Mouse (Mus musculus) forebrain, embryonic 15.5 days (tissue): ENCODE results near the gene Cfh. TPM values are rescaled to one million over a fixed set of nuclear protein-coding genes. Genes with fewer than 3 reads are reported as not detected.
"Not testable (repeated sequence)": the region's sequence is repeated elsewhere in the genome, so short reads cannot be mapped to it uniquely, and the experiment has no call there.

Experiments used
- ATAC-seq: fragments of 200-750 bp; cut with Nextera tagmentation; replicated peaks from 2 replicates; pipeline ENCODE4 v1.8.0; 2017; ENCODE audit warnings: mild to moderate bottlenecking, moderate TSS enrichment, moderate library complexity
- H3K27ac ChIP-seq: fragments of 300-500 bp; sonication (generic); replicated peaks from 2 replicates; pipeline ENCODE4 v1.5.1; 2015; ENCODE audit warnings: mild to moderate bottlenecking, inconsistent platforms
- H3K27me3 ChIP-seq: fragments of 300-500 bp; sonication (generic); 2 replicates; pipeline ENCODE4 v1.6.1; 2015; ENCODE audit warnings: inconsistent platforms
- H3K36me3 ChIP-seq: fragments of 300-500 bp; sonication (generic); 2 replicates; pipeline ENCODE4 v1.6.1; 2015; ENCODE audit warnings: mild to moderate bottlenecking, inconsistent platforms
- H3K4me1 ChIP-seq: fragments of 300-500 bp; sonication (generic); 2 replicates; pipeline ENCODE4 v1.6.1; 2015; ENCODE audit warnings: inconsistent platforms
- H3K4me2 ChIP-seq: fragments of 300-500 bp; sonication (generic); replicated peaks from 2 replicates; pipeline ENCODE4 v1.6.1; 2015; ENCODE audit warnings: mild to moderate bottlenecking, inconsistent platforms
- H3K4me3 ChIP-seq: fragments of 300-500 bp; sonication (generic); 2 replicates; pipeline ENCODE4 v1.5.1; 2015; ENCODE audit warnings: mild to moderate bottlenecking, inconsistent platforms
- H3K9ac ChIP-seq: fragments of 300-500 bp; sonication (generic); replicated peaks from 2 replicates; pipeline ENCODE4 v1.6.1; 2015; ENCODE audit warnings: mild to moderate bottlenecking, inconsistent platforms
- H3K9me3 ChIP-seq: fragments of 300-500 bp; sonication (generic); 2 replicates; pipeline ENCODE4 v1.6.1; 2016; ENCODE audit warnings: inconsistent platforms
- WGBS: fragments of 180-500 bp; shearing (Covaris S2); methylation state at CpG from one replicate; pipeline ENCODE4 v1.1.7; 2015; ENCODE audit warnings: mixed read lengths; 5-methylcytosine and 5-hydroxymethylcytosine counted together
- polyA plus RNA-seq: library from polyadenylated mRNA; unstranded; fragments of >200 nt; fragmentation: Nextera tagmentation; extraction: Ambion mirVana; gene quantifications from 2 replicates; pipeline ENCODE4 v1.2.1, GENCODE M21; 2015

The Cfh gene
- polyA plus RNA-seq = 7.4 and 8.3 TPM in 2 replicates

DNA sequence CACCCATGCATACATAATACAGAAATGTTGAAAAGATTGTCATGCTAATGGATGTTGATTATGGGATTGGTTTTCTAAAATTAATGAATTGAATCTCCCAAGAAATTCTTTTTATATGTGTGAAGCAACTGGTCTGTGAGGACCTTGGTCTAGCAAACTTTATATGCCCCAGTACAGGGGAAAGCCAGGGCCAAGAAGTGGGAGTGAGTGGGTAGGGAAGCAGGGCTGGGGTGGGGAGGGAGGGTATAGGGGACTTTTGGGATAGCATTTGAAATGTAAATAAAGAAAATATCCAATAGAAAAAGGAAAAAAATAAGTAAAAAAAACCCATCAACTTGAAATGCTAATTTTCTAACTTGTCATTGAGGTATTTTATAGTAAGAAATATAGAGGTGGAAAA, at the start of gene Cfh:
Gene Cfh, minus strand, starts transcription at position 101 of the 400 bp plus-strand sequence.
- H3K27ac ChIP-seq, H3K9me3 ChIP-seq, H3K4me1 ChIP-seq, H3K27me3 ChIP-seq, H3K9ac ChIP-seq, ATAC-seq, H3K4me2 ChIP-seq, H3K36me3 ChIP-seq, H3K4me3 ChIP-seq: not testable (repeated sequence)

DNA sequence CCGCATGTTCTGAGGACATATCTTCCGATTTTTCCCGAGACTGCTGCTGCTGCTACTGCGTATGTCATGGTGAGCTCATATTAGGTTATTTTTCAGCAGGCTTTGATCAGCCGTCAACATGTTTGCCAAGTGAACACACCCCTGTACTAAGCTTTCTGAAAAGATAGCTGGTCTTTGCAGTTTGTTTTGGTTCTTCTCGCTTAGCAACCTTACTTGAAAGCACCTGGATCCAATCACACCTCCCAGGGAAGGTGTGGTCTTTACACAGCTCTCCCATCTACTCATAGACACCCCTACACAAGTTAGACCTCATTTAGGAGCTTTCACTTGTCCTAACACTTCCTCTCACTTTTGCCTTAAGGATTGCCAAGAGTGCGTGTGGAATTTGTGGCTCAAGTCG, 43.1 kb upstream of the Cfh start:
- Histone ChIP-seq H3K27ac (no peak overlapping the region), H3K9me3 (no peaks in the 10 kb centered on the region), H3K27me3 (no peaks in the 10 kb centered on the region), H3K4me1 (no peaks in the 10 kb centered on the region), H3K4me2 (no peak overlapping the region), H3K36me3 (no peaks in the 10 kb centered on the region), H3K9ac (no peak overlapping the region), H3K4me3 (no peak overlapping the region)
- no peak for ATAC-seq
- WGBS = 82% methylated on average over 8 of the region's 8 CpGs

DNA sequence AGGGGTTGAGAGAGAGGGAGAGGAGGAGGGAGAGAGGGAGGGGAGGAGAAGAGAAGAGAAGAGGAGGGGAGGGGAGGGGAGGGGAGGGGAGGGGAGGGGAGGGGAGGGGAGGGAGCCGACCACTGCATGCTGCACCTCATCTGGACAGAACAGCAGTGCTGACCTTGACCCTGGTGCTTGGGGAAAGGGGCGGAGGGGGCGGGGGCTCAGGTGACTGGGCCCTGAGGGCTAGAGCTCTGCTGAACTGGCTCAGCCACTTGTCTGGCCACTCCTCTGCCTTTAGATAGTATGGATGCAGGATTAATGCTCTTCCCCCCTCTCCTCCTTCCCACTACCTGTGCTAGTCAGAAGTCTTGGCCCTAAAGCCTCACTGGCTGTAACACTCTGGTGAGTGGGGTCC, 41.7 kb upstream of the Cfh start:
- Histone ChIP-seq H3K9ac (no peak overlapping the region), H3K27ac (no peak overlapping the region), H3K4me3 (no peak overlapping the region), H3K4me2 (no peak overlapping the region), H3K36me3 (no peaks in the 10 kb centered on the region), H3K9me3 (no peaks in the 10 kb centered on the region), H3K4me1 (no peaks in the 10 kb centered on the region), H3K27me3 (no peaks in the 10 kb centered on the region)
- no peak for ATAC-seq
- 77% methylated on average over 2 of the region's 3 CpGs for WGBS

DNA sequence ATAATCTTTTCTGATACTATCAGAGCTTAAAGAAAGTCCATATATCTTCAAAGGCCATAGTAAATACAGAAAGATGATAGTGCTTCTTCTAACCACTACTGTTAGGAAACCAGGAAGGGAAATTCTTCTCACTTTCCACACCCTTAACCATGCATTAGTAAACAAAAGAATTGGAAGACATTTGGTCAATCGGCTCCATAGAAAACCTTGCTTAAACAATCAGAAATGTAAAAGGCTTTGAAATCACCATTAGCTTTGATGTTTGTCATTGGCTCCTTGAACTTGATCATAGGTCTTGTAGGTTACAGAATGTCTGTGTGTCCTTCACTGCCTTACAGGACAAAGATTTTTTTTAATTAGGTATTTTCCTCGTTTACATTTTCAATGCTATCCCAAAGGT, 21.8 kb upstream of the Cfh start:
- H3K27ac ChIP-seq = no peak overlapping the region
- WGBS = 59% methylated on average over 2 of the region's 2 CpGs
- no peak for ATAC-seq
- no peak overlapping the region for H3K9ac ChIP-seq
- H3K36me3 ChIP-seq = no peaks in the 10 kb centered on the region
- no peaks in the 10 kb centered on the region for H3K27me3 ChIP-seq
- no peaks in the 10 kb centered on the region for H3K9me3 ChIP-seq
- H3K4me1 ChIP-seq = no peaks in the 10 kb centered on the region
- H3K4me3 ChIP-seq = no peak overlapping the region
- no peak overlapping the region for H3K4me2 ChIP-seq

DNA sequence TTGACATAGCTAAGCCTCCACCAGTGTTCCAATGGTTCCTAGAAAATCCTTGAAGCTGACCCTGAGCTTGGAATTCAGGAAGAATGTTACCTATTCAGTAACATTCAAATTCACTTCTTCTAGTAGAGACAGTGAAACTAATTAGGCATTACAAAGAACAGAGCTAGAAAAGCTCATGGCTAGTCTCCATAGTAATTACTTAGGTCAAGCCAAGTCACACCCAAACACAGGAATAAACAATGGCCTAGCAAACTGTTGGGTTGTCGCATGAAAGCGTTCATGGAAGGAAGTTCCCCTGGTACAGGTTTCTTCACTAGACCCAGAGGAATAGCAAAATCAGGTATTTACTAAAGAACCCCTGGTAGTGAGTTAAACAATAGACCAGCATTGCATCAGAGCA, 4.9 kb upstream of the Cfh start:
- H3K4me1 ChIP-seq, H3K9me3 ChIP-seq, H3K4me3 ChIP-seq, H3K27me3 ChIP-seq, H3K4me2 ChIP-seq, H3K36me3 ChIP-seq, H3K9ac ChIP-seq, H3K27ac ChIP-seq, ATAC-seq: not testable (repeated sequence)
- 64% methylated on average over 2 of the region's 2 CpGs for WGBS

DNA sequence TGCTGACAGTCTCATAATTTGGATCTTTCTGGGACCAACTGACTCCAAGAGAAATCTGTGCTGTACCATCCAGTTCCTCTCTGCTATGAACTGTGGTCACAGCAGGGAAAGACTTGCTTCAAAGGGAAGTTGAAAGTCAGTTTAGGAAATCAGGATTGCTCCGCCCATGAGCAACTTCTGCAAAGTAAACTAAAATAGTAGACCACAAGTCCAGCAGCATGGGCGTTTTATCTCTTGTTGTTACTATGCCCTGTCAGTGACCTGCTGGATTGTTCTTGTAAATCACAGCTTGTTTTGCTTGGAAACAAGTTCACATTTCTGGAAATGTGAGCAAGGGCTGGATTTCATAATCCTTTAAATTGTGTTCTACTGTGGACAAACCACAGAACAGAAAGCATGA, 356 bp downstream of the Cfh start:
- Histone ChIP-seq H3K9ac (no peak overlapping the region), H3K36me3 (no peaks in the 10 kb centered on the region), H3K27me3 (no peaks in the 10 kb centered on the region), H3K4me3 (no peak overlapping the region), H3K9me3 (no peaks in the 10 kb centered on the region), H3K4me2 (no peak overlapping the region), H3K27ac (no peak overlapping the region), H3K4me1 (no peaks in the 10 kb centered on the region)
- 68% methylated on average over 2 of the region's 2 CpGs for WGBS
- no peak for ATAC-seq

DNA sequence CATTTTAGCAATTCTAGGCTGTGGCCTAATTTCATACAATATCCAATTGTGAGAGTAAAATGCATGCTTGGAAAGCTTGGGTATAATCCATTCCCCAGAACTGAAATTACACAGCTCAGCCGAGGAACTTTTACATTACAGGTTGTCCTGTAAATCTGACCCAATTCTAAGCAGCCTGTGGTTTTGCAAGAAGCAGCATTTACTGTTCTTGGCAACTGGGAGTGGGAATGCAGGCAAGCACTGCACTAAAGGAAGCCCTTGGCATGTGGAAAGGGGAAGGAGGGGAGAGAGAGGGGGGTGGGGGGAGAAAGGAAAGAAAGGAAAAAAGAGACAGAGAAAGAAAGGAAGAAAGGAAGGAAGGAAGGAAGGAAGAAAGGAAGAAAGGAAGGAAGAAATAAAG, 3.4 kb downstream of the Cfh start:
- 50% methylated on average over 1 of the region's 1 CpGs for WGBS
- H3K4me1 ChIP-seq = no peaks in the 10 kb centered on the region
- H3K9ac ChIP-seq = no peak overlapping the region
- H3K9me3 ChIP-seq = no peaks in the 10 kb centered on the region
- no peak for ATAC-seq
- no peak overlapping the region for H3K4me3 ChIP-seq
- H3K27ac ChIP-seq = no peak overlapping the region
- H3K36me3 ChIP-seq = no peaks in the 10 kb centered on the region
- H3K4me2 ChIP-seq = no peak overlapping the region
- H3K27me3 ChIP-seq = no peaks in the 10 kb centered on the region

DNA sequence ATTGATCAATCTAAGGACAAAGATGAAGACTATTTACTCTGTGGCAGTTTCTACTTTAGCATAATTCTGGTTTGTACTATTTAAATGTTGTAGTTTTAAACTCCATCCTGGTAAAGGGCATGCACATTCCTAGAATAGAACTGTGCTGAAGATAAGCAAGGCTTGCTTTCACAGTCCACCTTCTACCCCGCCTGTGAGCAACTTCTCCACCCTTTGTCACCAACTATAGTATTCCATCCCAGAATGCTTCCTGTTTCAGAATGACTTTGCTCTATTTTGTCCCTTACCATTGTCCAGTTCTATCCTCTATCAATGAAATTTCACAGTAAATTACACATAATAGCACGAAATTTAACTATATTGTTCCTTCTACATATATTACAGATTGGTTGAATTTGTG, 8.1 kb downstream of the Cfh start:
- Histone ChIP-seq H3K27me3 (no peaks in the 10 kb centered on the region), H3K4me3 (no peak overlapping the region), H3K4me1 (no peaks in the 10 kb centered on the region), H3K4me2 (no peak overlapping the region), H3K9me3 (no peaks in the 10 kb centered on the region), H3K27ac (no peak overlapping the region), H3K9ac (no peak overlapping the region), H3K36me3 (no peaks in the 10 kb centered on the region)
- 71% methylated on average over 2 of the region's 2 CpGs for WGBS
- ATAC-seq = no peak

DNA sequence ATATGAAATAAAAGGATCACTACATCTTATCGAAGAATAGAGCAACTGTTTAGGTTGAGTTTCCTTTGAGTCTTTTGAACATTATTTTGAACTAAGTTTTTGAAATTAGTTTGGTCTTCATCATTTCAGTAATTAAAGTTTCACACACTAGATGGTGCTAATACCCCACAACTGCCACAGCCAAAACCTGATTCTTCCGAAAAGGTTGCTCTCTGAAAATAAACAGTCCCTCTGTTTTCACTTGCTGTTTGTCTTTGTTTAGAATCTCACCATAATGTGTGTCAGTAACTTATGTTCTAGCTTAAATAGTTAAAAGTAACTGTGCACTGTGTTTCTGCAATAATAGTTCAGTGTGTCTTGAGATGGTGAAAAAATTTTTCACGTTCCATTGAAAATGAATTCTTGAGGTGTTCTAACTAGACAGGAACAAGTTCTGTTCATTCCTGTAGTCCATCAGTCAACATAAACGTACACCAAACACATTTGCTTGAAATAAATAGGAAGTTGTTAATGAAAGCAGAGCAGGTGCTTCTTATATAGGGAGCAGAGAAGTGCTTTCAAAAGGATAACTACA, 11.9 kb downstream of the Cfh start:
- ATAC-seq = 0 out of 2 replicates have a peak, but pooled peaks have one; percentile 43
- H3K4me1 ChIP-seq = no peaks in the 10 kb centered on the region
- no peak overlapping the region for H3K4me2 ChIP-seq
- no peak overlapping the region for H3K27ac ChIP-seq
- no peak overlapping the region for H3K9ac ChIP-seq
- H3K9me3 ChIP-seq = no peaks in the 10 kb centered on the region
- H3K27me3 ChIP-seq = no peaks in the 10 kb centered on the region
- no peak overlapping the region for H3K4me3 ChIP-seq
- no peaks in the 10 kb centered on the region for H3K36me3 ChIP-seq
- WGBS = 41% methylated on average over 4 of the region's 4 CpGs

DNA sequence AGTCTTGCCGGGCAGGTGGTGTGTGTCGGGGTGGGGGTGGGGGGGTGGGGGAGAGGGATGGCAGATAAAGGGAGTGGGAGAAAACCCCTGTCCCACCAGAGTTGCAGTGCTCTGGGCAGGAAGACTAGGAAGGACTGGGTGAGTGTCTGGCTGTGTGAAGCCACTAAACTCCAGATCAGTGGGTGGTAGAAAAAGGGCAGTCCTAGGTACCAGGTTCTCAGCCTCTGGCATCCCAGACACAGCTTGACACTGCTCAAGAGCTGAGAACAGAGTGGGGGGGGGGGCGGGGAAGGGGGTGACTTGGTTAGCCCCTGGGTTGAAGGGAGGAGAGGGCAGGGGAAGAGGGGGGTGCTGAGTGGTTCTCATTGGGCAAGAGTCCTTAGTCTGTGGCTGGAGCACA, 24.6 kb downstream of the Cfh start:
- Histone ChIP-seq H3K9ac (no peak overlapping the region), H3K4me2 (no peak overlapping the region), H3K27ac (no peak overlapping the region), H3K9me3 (no peaks in the 10 kb centered on the region), H3K4me3 (no peak overlapping the region), H3K4me1 (no peaks in the 10 kb centered on the region), H3K36me3 (no peaks in the 10 kb centered on the region), H3K27me3 (no peaks in the 10 kb centered on the region)
- ATAC-seq = no peak
- WGBS = 80% methylated on average over 2 of the region's 3 CpGs

DNA sequence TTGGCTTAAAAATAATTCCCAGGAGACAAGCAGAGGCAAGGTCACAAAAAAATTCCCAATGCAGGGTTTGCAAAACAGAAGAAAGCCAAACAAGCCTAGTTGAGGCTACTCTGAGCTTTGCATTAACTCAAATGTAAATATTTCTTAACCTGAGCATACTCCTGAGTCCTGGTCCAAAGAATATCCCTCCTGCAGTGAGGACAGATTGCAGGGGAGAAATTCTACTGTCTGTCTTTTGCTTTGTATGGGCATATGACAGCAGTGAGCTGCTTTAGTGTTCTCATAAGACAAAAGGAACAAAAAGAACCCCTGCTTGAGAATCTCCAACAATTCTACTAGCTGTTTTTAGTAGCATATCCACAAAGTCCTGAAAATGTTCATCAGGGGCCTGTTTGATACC, 114.1 kb downstream of the Cfh start:
- no peaks in the 10 kb centered on the region for H3K27me3 ChIP-seq
- no peak overlapping the region for H3K9ac ChIP-seq
- H3K9me3 ChIP-seq = no peaks in the 10 kb centered on the region
- no peak overlapping the region for H3K4me3 ChIP-seq
- H3K27ac ChIP-seq = no peak overlapping the region
- no peaks in the 10 kb centered on the region for H3K4me1 ChIP-seq
- no peaks in the 10 kb centered on the region for H3K36me3 ChIP-seq
- ATAC-seq = no peak
- no peak overlapping the region for H3K4me2 ChIP-seq
